Mouse (Mus musculus) frontal cortex, adult 2 months (tissue): ENCODE results near the gene Lamc3. TPM values are rescaled to one million over a fixed set of nuclear protein-coding genes. Genes with fewer than 3 reads are reported as not detected.

ENCODE experiments used
- DNase-seq, 2 experiments: peaks; one replicate each; pipeline ENCODE4 v3.0.0; 2022; ENCODE audit warnings: low spot score in 1 of 2; ENCODE audit errors: extremely low spot score in 1 of 2
- polyA plus RNA-seq: library from polyadenylated mRNA; depleted of rRNA; stranded (reverse); fragments of >200 nt; gene quantifications from 2 replicates; pipeline ENCODE4 v1.2.3, GENCODE M21; 2012

The Lamc3 gene
- polyA plus RNA-seq, 1 experiment, result 4.6 TPM

DNA sequence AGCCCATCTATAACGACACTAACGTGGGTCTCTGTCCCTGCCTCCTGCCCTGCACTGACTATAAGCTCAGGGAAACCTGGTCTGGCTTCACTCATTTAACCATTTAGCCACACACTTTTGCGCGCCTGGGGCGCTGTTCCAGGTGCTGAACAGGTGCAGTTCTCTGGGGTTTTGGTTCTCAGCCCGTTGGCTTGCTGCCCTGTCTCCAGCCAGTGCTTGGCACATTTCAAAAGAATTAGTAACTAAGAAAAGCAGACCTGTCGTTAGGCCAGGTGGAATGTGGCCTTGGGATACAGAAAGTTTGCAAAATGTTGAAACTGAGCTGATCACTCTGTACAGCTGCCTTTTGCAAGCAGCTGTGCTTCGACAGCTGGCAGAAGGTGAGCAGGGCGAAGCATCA, 37.7 kb downstream of the Lamc3 start:
- DNase-seq, result no peak

DNA sequence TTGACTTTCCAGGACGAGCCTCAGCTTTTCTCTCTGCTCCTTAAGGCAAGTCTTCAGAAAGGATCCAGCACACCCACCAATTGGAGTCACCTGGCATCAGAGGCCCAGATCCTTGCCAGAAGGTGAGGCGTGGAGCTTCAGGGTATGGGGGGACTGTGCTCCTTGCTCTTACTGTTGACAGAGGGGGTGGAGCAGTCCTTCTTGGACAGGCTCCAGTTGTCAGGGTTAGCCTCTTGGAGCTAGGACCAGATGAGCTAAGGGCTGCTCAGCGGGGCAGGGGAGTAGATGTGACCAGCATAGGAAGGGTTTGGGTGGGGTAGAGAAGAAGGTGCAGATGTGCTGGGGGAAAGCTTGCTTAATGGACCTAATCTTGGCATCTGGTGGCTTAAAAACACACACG, 38.8 kb downstream of the Lamc3 start:
- DNase-seq, result no peak

DNA sequence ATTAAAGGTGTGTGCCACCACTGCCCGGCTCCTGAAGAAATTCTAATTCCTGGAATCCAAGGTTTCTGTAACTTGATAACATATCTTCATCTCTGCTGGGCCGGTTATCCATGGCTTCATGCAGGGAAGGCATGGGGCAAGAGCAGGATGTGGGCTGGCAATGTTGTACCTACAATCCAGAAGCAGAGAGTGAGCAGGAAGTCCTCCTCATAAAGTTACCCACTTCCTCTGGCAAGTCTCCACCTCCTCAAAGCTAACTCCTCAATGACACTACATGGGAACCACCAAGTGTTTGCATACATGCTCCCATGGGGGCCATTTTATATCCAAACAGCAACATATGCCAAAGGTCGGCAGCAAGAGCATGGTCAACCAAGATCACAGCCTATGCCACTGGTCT, 42.6 kb downstream of the Lamc3 start:
- DNase-seq, result no peak

DNA sequence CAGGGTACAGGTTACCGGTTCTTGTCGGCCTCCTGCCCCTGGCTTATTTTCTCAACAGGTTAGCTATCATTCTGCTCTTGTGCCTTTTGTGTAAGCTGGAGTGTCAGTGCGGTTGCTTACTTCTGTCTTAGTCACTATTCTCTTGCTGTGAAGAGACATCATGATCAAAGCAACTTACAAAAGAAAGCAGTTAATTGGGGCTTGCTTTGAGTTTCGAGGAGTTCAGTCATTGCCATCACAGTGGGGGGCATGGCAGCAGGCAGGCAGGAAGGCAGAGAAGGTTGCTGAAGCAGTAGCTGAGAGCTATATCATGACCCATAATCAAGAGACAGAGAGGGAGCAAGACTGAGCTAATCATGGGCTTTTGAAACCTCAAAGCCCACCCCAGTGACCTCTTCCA, 47.5 kb downstream of the Lamc3 start:
- no peak for DNase-seq

DNA sequence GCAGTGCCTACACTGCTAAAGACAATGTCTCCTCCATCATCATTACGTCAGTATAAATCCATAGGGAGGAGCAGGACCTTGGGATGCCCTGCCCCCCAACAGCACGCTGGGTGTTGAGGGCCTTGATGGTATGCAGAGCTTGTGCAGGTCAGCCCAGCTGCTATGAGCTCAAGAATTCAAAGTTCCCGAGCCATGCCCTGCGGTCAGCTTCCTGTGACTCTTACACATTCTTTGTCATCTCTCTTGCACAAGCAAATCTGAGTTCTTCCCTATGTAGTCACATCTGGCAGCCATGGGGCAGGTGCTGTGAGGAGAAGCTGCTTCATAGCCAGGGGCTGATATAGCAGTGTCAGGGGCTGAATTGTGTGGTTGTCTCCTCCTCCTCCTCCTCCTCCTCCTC, 48.0 kb downstream of the Lamc3 start:
- DNase-seq, result no peak

DNA sequence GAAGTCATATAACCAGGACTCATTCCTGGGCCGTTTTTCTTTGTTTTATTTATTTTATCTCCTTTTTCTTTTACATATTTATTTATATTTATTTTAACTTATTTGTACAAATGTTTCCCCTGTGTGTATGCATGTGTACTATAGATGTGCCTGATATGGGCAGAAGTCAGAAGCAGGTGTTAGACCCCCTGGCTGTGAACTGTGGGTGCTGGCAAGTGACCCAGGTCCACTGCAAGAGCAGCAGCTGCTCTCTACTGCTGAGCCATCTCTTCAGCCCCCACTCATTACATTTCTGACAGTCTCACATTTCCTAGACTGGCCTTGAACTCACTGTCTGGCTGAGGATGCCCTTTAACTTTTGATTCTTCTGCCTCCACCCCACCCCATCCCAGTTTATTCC, 51.2 kb downstream of the Lamc3 start:
- no peak for DNase-seq

DNA sequence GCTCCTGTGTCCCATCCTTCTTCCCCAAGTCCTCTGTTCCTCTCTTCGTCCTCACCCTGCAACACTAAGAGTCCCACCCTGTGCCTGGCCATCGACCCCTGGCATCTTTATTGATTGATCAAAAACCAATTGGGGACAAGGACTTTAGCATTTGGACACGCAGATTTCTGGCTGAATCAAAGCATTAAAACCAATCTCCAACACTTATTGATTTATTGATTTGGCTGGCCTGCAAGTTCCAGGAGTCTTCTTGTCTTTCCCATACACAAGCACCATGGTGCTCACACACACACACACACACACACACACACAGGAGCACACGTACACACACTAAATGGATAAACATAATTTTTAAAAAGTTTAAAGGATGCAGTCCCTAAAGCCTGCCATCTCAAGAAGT, 55.9 kb downstream of the Lamc3 start:
- no peak for DNase-seq

DNA sequence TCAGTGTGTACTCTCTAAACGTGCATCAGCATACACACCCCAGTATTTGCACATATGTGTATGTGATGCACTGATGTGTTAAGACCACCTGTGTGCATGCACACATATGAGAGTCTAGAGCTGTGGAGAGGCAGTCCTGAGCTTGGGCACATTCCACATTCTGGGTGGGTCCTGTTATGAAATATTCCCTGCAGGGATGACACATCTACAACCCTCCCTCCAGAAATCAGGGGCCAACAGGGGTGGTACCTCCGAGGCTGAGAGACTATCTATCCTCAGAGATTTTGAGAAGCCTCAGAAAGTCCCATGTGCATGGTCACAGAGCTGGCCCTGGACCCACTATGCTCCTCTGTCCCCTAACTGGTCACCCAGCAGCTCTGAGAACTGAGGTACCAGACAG, 58.5 kb downstream of the Lamc3 start:
- DNase-seq, result no peak

DNA sequence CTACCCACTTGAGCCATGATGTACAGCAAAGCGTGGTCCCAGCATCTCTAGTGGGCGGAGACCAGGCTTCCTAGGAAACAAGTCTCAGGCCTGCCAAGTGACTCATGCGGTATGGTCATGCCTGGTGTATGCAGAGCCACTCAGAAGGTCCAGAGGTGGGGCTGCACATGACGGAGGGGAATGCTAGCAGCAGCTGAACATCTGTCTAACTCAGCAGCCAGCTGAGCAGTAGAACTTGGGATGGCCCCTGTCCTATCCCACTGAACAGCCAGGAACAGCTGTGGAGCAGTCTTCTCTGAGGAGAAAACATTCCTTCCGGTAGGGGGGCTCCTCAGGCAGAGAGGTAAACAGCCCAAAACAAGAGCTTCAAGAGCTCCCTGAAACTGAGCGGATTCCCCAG, 61.3 kb downstream of the Lamc3 start:
- no peak for DNase-seq

DNA sequence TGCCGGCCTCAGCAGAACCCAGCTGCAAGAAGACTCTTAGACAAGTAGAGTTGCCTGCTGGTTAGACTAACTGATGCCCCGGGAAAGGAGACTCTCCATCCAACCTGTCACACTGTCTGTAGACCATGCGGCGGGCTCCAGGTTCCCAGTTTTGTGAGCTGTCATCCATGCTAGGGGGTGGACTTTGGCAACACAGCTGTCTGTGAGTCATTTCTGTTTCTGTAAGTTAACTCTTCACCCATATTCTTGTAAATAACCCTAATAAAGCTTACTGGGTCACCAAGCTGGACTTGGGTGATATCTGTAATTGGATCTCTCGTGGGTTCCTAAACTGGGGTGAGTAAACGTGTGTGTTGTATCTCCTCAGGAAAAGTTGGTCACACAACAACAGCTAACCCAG, 61.7 kb downstream of the Lamc3 start:
- DNase-seq, result no peak

DNA sequence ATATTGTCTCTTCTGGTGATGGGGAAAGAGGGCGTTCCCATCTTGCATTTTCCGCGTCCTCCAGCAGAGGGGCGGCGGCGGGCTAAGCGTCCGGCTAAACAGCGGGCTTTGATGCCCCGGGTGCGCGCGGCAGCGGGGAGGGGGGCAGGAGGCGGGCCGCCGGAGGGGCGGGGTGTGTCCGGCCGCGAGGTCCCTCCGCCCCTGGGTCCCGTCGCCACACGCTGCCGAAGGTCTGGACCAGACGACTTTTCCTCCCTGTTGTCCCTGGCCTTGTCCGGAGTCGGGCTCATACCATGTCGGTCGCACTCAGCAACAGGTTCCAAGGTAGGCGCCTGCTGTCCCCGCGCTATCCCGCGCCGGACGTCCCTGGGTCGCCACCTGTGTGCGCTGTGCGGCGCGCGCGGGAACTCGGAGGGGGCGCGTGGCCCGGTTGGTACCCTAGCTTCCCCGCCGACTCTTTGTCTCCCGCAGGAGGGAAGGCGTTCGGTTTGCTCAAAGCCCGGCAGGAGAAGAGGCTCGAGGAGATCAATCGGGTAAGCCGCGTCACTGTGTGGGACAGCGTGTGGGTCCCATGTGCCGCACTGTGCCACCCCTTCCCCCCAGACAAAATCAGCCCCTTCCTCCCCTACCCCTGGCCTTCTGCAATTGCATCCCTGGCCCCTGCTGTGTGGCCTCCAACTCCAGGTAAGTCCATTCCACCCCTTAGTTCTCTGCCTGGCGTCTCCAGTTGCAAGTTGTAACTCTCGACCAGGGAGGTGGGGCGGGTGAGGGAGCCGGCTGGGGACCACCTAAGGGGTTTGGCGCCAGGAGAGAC, 63.2 kb downstream of the Lamc3 start, which contains the start of gene Aif1l:
Aif1l (plus strand) TSS at position 82 of the 814 bp plus-strand sequence.
- peak in 1 of 2 experiments; percentile 19 for DNase-seq

DNA sequence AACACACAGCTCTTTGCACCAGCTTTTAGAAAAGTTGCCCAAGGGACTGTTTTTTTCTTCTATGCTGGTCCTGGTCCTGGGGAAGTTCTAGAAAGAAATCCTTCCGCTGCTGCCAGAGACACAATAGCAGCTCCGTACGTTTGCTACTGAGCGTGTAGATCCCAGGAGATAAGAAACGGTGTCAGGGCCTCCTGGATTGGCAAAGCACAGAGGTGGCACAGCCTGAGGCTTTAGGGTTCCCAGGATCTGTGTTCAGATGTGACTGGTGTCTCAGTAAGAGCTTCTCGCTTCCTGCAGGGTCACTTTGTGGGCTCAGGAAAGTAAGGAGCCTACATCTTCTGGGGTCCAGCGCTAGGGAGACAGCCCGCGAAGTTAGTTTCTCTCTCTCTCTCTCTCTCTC, 63.9 kb downstream of the Lamc3 start:
- DNase-seq, result no peak

DNA sequence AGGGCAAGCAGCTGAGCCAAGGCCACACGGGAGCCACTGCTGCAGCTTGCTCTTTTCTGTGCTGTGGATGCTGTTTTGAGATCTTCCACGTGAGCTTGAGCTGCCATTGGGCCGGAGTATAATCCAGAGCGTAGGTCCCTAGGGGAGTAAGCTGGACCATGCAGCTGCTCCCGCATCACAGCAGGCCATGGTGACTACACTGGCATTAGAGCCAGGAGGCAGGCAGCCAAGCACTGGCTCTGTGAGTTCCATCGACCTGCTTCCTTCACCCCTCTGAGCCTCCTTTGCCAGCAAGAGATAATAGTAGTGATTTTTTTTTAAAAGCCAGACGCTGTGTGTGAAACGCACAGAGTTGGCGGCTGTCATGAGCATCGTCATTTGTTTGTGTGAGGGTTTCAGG, 65.1 kb downstream of the Lamc3 start:
- no peak for DNase-seq

DNA sequence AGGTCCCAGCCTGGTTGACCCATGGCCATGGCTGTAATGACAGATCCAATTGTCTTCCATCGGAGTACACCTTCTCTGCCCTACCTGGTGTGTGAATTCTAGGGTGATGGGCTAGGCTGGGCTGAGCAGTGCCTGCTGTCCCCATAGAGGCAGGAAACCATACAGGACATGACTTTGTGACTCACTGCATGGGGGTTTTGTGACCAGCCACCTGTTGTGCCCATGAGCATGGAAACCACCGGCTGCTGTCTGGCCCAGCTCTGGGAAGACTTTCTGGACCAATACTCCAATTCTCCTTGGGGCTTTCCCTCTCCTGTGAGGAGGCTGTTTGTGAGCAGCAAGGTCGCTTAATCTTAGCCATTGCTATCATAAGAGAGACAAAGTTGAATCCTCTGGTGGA, 65.6 kb downstream of the Lamc3 start:
- DNase-seq, result no peak

DNA sequence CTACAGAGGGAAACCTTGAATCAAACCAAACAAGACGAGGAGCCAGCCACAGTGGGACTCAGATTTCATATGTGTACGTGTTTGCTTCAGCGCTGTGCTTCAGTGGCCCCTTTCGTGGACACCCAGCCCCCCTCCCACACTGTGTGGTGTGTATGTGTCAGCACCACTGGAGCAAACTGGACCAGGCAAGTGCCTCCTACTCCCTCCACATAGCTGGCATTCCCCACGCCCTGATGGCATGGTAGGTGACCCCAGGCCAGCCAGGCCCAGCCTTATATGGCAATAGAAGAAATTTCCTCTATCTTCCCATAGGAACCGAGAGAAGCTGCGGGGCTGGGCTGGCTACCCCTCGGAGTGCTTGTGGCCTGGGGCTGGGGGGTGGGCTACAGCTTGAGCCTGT, 66.6 kb downstream of the Lamc3 start:
- DNase-seq, result no peak

DNA sequence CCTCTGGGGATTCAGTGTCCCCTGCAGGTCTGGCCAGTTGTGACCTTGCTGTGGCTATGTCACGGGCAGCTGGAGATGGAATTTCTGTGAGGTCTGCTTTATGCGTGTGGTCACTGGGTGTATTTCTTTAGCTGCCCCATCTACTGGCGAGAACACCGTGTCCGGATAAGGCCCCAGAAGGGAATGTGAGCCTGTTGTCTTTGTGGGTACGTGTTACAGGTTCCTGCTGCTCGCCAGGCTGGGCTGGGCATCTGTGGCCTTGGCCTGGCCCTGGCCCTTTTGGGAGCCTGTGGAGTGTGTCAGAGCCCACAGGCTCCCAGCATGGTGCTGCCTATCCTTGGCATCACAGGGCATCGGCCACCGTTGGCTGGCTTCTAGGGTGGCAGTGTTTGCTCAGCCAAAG, 67.7 kb downstream of the Lamc3 start:
- no peak for DNase-seq

DNA sequence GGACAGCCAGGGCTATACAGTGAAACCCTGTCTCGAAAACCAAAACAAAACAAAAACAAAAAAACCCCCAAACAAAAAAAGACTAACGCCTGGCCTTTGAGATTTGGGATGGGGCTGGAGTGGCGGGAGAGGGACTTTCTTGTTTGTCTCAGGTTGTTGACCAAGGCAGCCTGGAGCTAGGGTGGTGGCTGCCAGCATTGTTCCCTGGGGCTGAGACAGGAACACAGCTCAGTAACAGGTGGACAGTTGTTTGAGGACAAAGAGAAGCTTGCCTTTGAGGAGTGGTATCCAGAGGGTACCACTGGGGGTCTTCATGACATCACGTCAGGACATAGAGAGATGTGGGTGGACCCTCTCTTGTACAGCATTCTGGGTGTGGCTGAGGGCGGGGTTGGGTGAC, 68.6 kb downstream of the Lamc3 start:
- DNase-seq, result no peak

DNA sequence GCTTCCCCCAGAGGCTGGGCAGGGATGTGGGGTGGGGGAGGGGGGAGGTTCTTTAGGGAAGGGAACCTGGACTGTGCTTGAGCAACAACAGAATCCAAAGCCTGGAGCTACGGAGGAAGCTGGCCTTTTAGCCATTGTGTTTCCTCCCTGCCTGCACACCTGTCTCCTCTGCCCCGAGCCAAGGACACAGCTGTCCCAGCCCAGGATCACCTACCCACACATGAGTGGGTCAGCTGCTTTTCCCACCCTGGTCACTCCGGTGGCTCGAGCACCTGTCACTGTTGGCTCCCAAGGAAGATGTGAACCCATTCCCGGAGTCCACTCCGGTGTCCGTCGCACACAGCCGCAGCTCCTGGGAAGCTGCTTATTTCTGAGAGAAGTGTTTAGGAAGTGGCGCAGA, 70.1 kb downstream of the Lamc3 start:
- no peak for DNase-seq

DNA sequence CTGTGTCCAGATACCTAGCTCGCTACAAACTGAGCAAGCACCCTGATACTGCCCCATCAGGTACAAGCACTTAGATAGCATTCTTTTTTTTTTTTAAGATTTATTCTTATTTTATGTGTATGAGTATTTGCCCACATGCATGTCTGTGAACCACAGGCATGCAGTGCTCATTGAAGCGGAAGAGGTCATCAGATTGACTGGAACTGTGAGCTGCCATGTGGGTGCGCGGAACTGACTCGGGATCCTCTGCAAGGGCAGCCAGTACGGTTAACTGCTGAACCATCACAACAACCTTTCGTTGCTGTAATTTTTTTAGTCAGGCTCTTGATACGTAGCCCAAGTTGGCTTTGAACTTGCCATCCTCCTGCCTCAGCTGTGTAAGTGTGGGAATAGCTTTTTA, 73.9 kb downstream of the Lamc3 start:
- no peak for DNase-seq

DNA sequence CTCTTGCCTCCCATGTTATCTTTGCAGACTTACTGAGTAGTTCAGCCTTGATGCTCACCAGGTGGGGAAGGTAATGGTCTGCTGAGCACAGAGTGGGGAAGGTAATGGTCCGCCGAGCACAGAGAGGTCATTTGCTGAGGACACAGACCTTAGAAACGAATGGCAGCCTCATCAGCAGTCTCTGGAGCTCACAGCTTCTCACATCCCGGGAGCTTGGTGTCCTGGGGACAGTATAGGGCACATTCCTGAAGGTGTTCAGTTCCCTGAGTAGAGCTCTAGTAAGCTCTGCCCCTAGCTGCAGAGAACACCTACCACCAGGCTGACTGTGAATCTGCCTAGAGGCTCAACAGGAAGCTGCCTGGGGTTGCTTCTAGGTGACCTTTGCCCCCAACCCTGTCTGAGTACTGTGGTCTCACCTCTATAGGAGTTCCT, 74.7 kb downstream of the Lamc3 start:
- DNase-seq, result no peak

DNA sequence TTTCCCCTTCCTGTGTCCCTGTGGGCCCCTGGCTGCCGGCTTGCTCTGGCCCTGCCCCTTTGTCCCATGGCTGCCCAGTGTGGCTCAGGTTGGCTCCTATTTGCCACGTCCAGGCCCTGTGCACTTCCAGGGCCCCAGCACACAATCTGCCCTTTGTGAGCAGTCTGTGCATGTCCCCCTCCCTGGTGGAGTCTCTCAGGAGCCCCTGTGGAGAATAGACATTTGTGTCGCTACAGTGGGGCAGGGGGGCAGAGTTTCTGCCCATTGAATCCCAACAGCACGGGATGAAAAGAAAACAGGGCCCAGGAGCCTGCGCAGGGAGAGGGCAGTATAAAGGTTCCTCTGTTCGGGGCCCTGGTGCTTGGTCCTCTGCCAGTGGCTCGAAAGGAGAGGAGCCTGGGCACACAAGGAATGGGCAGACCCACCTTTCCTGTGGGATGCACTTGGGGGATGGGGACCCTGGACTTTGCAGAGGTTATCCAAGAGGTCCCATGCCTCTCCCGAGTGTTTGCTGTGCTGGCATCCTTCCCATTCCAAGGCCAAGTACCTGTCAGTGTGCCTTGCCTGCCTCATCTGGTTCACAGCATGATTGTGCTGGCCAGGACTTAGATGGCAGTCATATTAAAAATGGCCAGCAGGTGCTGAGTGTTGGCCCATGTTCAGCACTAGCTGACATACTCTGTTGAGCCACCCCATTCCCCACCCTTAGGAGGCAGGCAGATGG, 75.6 kb downstream of the Lamc3 start:
- DNase-seq, result peak; percentile 45 to 69

DNA sequence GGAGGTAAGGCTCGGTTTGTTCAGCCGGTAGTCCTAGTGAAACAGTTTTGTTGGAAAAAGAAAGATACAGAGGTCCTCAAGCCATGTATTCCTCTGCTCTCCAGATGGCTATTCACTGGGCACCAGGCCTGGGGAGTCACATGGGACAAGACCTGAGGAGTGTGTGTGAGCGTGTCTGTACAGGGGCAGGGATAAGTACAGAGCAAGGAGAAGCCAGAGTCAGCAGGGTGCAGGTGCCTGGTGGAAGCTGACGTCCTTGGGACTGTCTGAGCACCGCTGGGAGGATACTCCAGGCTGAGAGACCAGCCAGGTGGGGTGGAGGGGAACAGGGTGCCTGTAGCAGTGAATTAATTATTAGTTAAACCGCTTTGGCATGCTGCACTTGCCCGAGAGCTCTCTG, 76.4 kb downstream of the Lamc3 start:
- no peak for DNase-seq
